Mouse (Mus musculus) testis, adult 10 weeks (tissue): ENCODE data around the gene Srcap. TPM values are rescaled to one million over a fixed set of nuclear protein-coding genes. Genes with fewer than 3 reads are reported as not detected.

Experiments used
- polyA plus RNA-seq: library from polyadenylated mRNA; stranded (reverse); fragments of 350-450 nt; fragmentation: Illumina TruSeq; extraction: RNeasy Lipid Tissue Mini Kit (QIAGEN cat#74804); gene quantifications from one replicate; pipeline ENCODE4 v1.2.3, GENCODE M21; 2014; ENCODE audit warnings: low read depth, low replicate concordance

Srcap gene
- 6.5 TPM for polyA plus RNA-seq

GRCm38 (mm10) chr7:127511808-127512230 lies at the start of gene Srcap:
TSS of gene Srcap (plus strand) at chr7:127511983.

GRCm38 (mm10) chr7:127478635-127479317 lies 33.0 kb upstream of the Srcap start, which contains the start of gene Fbrs:
TSS of gene Fbrs (plus strand) at chr7:127479199.

GRCm38 (mm10) chr7:127519284-127519683 lies 7.5 kb downstream of the Srcap start, which contains the start of gene Gm42715:
TSS of gene Gm42715 (plus strand) at chr7:127519584.

GRCm38 (mm10) chr7:127561340-127561858 lies 49.6 kb downstream of the Srcap start, which contains the start of gene Tmem265:
TSS of gene Tmem265 (plus strand) at chr7:127561390.

GRCm38 (mm10) chr7:127572895-127573471 lies 61.2 kb downstream of the Srcap start, which contains the start of gene Phkg2:
TSS of gene Phkg2 (plus strand) at chr7:127573340.

GRCm38 (mm10) chr7:127588011-127588871 lies 76.5 kb downstream of the Srcap start, which contains the start of the genes Ccdc189 and Rnf40:
TSS of gene Ccdc189 (minus strand) at chr7:127588595.
TSS of gene Rnf40 (plus strand) at chr7:127588767.

Other genes starting within 250 kb of the Srcap start
- 126 TPM for gene Sephs2, start 237.9 kb upstream of the Srcap start, polyA plus RNA-seq
- 0.22 TPM for gene Itgal, start 215.7 kb upstream of the Srcap start, polyA plus RNA-seq
- 4.0 TPM for gene Zfp768, start 166.4 kb upstream of the Srcap start, polyA plus RNA-seq
- 0.35 TPM for gene Zfp747, start 135.9 kb upstream of the Srcap start, polyA plus RNA-seq
- 0.20 TPM for gene 9130019O22Rik, start 124.8 kb upstream of the Srcap start, polyA plus RNA-seq
- 0.57 TPM for gene E430018J23Rik, start 118.4 kb upstream of the Srcap start, polyA plus RNA-seq
- 0.14 TPM for gene Zfp764, start 105.2 kb upstream of the Srcap start, polyA plus RNA-seq
- 1.4 TPM for gene Zfp688, start 89.9 kb upstream of the Srcap start, polyA plus RNA-seq
- gene Zfp689, start 62.8 kb upstream of the Srcap start, polyA plus RNA-seq = 2.3 TPM
- gene Prr14, start 52.4 kb upstream of the Srcap start, polyA plus RNA-seq = 25.2 TPM
- 12.3 TPM for gene Fbrs, start 32.8 kb upstream of the Srcap start, polyA plus RNA-seq
- 4.6 TPM for gene Gm42715, start 7.6 kb downstream of the Srcap start, polyA plus RNA-seq
- not detected for gene Tmem265, start 49.4 kb downstream of the Srcap start, polyA plus RNA-seq
- gene Phkg2, start 61.4 kb downstream of the Srcap start, polyA plus RNA-seq = 445 TPM
- gene Ccdc189, start 76.6 kb downstream of the Srcap start, polyA plus RNA-seq = 22.2 TPM
- 6.3 TPM for gene Rnf40, start 76.8 kb downstream of the Srcap start, polyA plus RNA-seq
- 7.4 TPM for gene Zfp629, start 103.8 kb downstream of the Srcap start, polyA plus RNA-seq
- 3.0 TPM for gene Bcl7c, start 196.9 kb downstream of the Srcap start, polyA plus RNA-seq
- gene Ctf1, start 200.8 kb downstream of the Srcap start, polyA plus RNA-seq = 5.1 TPM
- gene Ctf2, start 220.2 kb downstream of the Srcap start, polyA plus RNA-seq = not detected
- 2.2 TPM for gene Fbxl19, start 232.6 kb downstream of the Srcap start, polyA plus RNA-seq